Mouse (Mus musculus) megakaryocyte, embryonic 14.5 days (primary cell): ENCODE data around the gene Lrfn1.

ENCODE experiments used
- FLI1 ChIP-seq: IDR thresholded peaks from 2 replicates; pipeline ENCODE4 v1.6.1; 2012; ENCODE audit warnings: low read length, inconsistent platforms, mixed read lengths
- GATA1 ChIP-seq: IDR thresholded peaks from 3 replicates; pipeline ENCODE4 v1.6.1; 2012; ENCODE audit warnings: mixed read lengths, low read length, inconsistent platforms, borderline replicate concordance

GRCm38 (mm10) chr7:28438771-28439170, 13.0 kb upstream of the Lrfn1 start:
- TF ChIP-seq FLI1 (no peak), GATA1 (no peak)
